Mouse (Mus musculus) left cerebral cortex, postnatal 10 days (tissue): ENCODE measurements around the gene Mrps35. TPM values are rescaled to one million over a fixed set of nuclear protein-coding genes. Genes with fewer than 3 reads are reported as not detected.

Experiments used
- DNase-seq, 2 experiments: peaks; one replicate each; pipeline ENCODE4 v3.0.0; 2021 to 2022; ENCODE audit warnings: low spot score in 2 of 2, mixed read lengths in 1 of 2; ENCODE audit errors: extremely low spot score in 1 of 2
- intact Hi-C: fragments of 180-260 bp; cut with DNase I; formaldehyde crosslinking; loops from one replicate; pipeline ENCODE4 v1.15.1; 2025
- total RNA-seq, 2 experiments: library from RNA; stranded (reverse); gene quantifications; 2 replicates each; pipeline ENCODE4 v1.2.3; 2021

Gene Mrps35
- 10 to 100 TPM; 48.0 to 49.7 TPM for total RNA-seq

GRCm38 (mm10) chr6:147042291-147043290 is at the start of gene Mrps35:
TSS of gene Mrps35 (plus strand) at chr6:147042764.
- DNase-seq: peak; percentile 82 to 96
- intact Hi-C loops: no loop called here

DNA sequence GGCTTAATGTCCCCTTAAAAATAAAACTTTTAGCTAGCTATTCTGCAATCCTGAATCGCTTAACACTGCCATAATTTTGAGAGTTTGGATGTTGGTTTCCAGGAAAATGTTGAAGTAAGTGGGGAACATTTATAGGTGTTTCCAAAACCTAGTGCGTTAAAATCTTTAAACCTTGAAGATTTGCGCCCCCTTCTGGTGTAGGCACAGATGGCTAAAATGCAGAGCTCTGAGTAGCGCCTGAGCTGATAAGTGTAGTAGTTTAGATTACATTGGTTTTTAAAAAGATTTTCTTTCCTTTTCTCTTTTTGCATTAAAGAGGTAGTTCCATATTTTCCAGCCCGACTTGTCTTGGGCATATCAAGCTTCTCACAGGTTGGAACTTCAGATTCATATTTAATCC is 48.3 kb upstream of the Mrps35 start:
- intact Hi-C loops: loop anchor here (2.0 kb wide), 1 partner anchor 161 kb away; no protein-coding TSS in a partner anchor
- DNase-seq: peak; percentile 67 to 70

GRCm38 (mm10) chr6:146995391-146995790 is 47.2 kb upstream of the Mrps35 start:
- intact Hi-C loops: loop anchor here (2.0 kb wide), 1 partner anchor 163 kb away; no protein-coding TSS in a partner anchor
- no peak for DNase-seq

- intact Hi-C loops: loop anchor here (2.0 kb wide), 1 partner anchor 163 kb away; no protein-coding TSS in a partner anchor
- DNase-seq: no peak
These were observed 46.7 kb upstream of the Mrps35 start for GRCm38 (mm10) chr6:146995878-146996277.

GRCm38 (mm10) chr6:146997006-146997405 is 45.6 kb upstream of the Mrps35 start:
- intact Hi-C loops: no loop called here

GRCm38 (mm10) chr6:146998710-146999109 is 43.9 kb upstream of the Mrps35 start:
- DNase-seq: no peak
- intact Hi-C loops: no loop called here

More at GRCm38 (mm10) chr6:146997006-146997405, 45.6 kb upstream of the Mrps35 start:
- no peak for DNase-seq

DNA sequence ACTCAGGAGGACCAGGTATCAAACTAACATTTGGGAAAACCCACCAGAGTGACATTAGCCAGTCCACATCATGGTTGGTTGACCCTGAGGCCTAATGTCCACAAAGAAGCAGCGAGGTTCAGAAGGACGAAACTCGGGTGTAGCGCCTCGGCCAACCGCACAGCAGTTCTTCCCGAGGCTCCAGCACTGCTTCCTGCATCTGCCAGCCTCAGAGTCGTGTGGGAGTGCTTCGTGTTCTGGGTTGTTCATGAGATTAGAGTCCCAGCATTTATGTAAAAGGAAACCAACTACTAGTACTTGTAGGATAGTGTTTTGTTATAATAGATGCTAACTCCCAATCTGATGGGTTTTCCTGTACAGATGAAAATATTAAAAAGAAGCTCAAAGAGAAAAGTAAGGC is 43.3 kb upstream of the Mrps35 start:
- no peak for DNase-seq
- intact Hi-C loops: no loop called here

- DNase-seq: no peak
- intact Hi-C loops: no loop called here
These were observed 42.8 kb upstream of the Mrps35 start for GRCm38 (mm10) chr6:146999755-147000154.

- peak in 1 of 2 experiments; percentile 54 for DNase-seq
- intact Hi-C loops: no loop called here
These were observed 34.4 kb upstream of the Mrps35 start for GRCm38 (mm10) chr6:147008148-147008547.

DNA sequence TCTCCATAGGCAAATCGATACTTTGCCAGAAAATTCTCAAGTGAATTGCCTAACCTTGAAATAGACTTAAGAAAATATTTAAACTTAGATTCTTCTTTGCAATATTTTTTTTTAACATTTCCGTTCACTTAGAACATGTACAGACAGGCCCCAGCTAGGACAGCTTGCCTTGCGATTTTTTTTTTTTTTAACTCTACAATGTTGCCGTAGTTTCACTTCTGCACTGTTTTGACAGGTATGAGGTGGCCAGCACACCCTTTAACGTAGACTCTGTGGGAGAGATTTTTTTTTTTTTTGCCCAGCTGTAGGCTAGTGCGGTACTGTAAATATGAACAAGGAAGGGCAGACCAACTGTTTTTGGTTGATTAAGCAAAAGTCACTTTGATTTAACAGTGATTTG is 32.2 kb upstream of the Mrps35 start:
- intact Hi-C loops: no loop called here
- DNase-seq: no peak

DNA sequence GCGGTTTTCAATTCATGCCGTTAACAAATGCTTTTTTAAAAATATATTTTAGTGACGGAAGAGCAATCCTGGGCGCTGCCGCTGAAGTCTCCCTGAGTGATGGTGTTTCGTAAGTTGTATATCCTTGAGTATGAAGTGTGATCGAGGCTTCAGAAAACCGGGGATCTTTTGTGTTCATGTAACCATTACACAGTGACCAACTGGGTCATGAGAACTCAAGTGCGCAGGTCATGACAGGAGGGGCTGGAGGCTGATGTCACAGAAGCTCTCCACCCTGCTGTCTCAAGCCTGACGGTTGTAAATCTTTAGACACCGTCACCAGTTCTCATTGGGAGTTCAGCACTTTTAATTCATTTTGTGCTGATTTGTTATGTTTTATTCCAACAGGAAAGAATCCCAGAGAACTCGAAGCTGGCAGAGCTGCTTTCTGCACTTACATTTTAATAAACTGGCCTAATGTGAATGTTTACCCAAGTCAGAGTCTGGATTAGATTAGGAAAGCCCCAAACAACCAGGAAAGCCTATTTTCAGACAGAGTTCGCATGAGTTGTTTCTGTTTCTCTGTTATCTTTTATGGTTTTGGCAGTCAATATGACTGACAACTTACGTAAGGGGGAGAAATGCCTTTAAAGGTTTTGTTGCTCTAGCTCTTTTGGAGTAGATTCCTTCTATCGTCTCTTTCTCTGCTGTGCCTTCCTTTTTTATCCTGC is 31.6 kb upstream of the Mrps35 start:
- DNase-seq: no peak
- intact Hi-C loops: no loop called here

DNA sequence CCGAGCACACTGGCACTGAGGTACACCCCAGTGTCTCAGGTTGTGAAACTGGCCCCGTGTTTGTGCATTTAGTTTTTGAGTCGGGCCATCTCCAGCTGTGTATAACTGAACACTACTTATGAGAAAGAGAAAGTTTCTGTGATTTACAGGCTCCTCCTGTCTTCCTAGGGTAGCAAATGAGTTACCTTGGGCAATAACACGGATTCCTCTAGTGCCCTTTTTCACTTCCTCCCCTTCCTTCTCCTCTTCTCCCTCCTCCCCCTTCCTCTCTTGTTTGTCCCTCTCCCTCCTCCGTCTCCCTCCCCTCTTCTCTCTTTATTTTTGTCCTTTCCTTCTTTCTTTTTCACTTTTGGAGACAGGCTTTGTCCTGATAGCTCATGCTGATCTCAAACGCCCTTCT is 31.0 kb upstream of the Mrps35 start:
- no peak for DNase-seq
- intact Hi-C loops: no loop called here

DNA sequence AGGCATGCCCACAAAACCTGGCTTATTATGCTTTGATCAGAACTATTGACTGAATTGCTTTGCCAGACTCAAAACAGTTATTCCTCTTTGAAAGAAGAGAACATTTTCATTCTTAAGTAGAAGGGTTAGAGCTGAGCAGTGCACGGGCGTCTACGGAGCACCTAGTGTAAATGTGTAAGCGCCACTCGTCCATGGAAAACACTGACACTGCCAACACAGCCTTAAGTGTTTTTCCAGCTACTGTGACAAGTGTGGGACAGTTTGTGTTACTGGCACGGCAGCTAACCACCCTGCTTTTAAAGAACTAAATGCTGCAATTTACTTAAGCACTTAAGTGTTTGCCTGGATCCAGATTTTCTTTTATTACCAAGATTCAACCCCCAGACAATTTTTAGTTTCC is 30.6 kb upstream of the Mrps35 start:
- intact Hi-C loops: no loop called here

GRCm38 (mm10) chr6:147013546-147013945 is 29.0 kb upstream of the Mrps35 start:
- intact Hi-C loops: no loop called here
- DNase-seq: no peak

More for the DNA sequence above, 30.6 kb upstream of the Mrps35 start:
- no peak for DNase-seq

DNA sequence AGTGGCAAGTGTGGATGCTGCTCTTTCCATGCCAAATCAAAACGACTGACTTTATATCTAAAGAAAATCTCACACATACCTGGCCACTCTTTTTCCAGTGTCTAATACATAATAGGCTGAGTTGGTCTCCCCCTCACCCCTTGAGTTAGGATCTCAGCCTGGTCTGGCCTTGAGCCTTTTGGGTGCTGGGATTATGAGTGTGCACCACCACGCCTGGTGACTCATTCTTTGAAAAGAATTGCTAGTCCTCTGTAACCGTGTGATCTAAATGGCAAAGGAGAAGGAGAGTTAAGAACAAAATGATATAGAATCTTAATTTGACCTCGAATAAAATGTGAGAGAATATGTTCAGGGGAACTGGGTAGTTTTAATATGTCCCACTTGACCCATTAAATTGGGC is 24.7 kb upstream of the Mrps35 start:
- no peak for DNase-seq
- intact Hi-C loops: no loop called here

DNA sequence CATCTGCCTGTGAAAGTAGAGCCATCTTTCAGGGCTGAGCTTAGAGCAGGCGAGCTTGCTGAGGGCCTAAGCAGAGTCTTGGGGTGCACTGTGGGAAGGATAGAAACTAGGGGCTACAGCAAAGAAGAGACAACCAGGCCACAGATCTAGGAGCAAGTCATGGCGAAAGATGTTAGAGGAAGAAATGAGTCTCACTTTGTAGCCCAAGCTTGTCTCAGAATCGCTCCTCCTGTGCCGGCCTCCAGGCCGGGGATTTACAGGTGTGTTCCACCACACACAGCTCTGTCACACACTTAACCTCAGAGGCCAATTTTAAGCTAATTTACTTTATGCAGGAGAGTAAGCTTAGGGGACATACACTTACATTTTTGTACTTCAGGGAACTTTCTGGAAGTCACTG is 24.2 kb upstream of the Mrps35 start:
- DNase-seq: no peak
- intact Hi-C loops: no loop called here

DNA sequence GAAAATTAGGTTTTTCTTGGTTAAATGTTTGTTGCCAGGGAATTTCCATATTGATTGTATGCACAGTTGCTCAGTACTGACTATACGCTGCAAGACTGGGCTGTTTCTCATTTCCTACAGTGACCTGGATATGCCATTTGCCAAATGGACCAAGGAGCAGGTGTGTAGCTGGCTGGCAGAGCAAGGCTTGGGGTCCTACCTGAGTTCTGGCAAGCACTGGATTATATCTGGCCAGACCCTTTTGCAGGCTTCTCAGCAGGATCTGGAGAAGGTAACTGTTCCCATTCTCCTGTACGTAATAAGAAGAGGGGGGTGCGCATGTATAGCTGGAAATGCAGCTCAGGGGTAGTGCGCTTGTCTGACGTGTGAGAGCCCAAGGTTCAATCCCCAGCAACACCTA is 21.4 kb upstream of the Mrps35 start:
- intact Hi-C loops: no loop called here
- no peak for DNase-seq

DNA sequence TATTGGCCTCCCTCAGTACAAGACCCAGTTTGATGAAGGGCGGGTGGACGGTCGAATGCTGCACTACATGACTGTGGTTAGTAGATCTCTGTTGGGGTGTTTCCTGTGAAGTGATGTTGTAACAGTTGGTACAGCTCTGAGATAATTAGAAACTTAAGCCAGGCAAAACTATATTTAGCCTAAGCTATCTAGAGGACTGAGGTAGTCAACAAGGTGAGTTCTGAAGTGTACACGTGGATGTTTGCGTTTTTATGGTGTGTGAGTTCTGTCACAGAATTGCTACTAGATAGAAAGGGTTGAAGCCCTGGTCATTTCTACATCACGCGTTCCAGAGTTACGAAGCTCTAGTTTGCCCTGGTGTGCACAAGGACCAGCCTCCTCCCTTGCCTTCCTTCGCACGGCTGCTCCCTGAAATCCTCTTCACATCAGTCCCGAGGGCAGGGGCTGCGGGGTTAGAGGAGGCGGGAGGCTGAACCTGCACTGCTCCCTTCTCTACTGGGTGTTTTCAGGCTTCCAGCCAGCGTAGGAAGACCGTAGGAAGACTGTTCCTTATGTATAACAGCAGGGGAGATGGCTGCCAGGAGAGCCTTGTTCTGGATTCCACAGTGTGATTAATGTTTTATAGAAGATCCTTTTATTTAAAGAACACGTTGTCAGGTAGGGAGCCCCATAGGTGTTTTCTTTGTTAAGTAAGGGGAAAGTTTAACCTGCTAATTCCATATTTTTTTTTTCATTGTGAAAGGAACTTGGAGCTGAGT is 20.0 kb upstream of the Mrps35 start:
- intact Hi-C loops: no loop called here
- DNase-seq: peak in 1 of 2 experiments; percentile 28

GRCm38 (mm10) chr6:147023133-147023395 is 19.5 kb upstream of the Mrps35 start:
- intact Hi-C loops: no loop called here
- DNase-seq: no peak
